Mouse (Mus musculus) common myeloid progenitor, adult 5-6 weeks (primary cell): ENCODE results near the gene Ankrd54. TPM values are rescaled to one million over a fixed set of nuclear protein-coding genes. Genes with fewer than 3 reads are reported as not detected.
"Not testable (repeated sequence)": the region's sequence is repeated elsewhere in the genome, so short reads cannot be mapped to it uniquely, and the experiment has no call there.

Experiments used
- ATAC-seq: replicated peaks from 2 replicates; pipeline ENCODE4 v1.8.0; 2016; ENCODE audit warnings: low read depth, mild to moderate bottlenecking, moderate TSS enrichment, inconsistent platforms; ENCODE audit not compliant: poor library complexity, severe bottlenecking
- total RNA-seq: library from RNA; stranded (forward); fragments of 200-1000, 187-1606 nt; gene quantifications from 2 replicates; pipeline ENCODE4 v1.2.3, GENCODE M21; 2017

Ankrd54 gene
- total RNA-seq, 1 experiment from 2014 or later: 18.3 TPM

GRCm38 (mm10) chr15:79023366-79023765 is 39.3 kb downstream of the Ankrd54 start:
- no peak for ATAC-seq

GRCm38 (mm10) chr15:79022671-79023230 is 39.9 kb downstream of the Ankrd54 start:
- ATAC-seq: no peak

GRCm38 (mm10) chr15:79018886-79019285 is 43.8 kb downstream of the Ankrd54 start:
- no peak for ATAC-seq

- no peak for ATAC-seq
Measured at GRCm38 (mm10) chr15:79018191-79018590, 44.5 kb downstream of the Ankrd54 start.

- no peak for ATAC-seq
Measured at GRCm38 (mm10) chr15:79013382-79013781, 49.3 kb downstream of the Ankrd54 start.

DNA sequence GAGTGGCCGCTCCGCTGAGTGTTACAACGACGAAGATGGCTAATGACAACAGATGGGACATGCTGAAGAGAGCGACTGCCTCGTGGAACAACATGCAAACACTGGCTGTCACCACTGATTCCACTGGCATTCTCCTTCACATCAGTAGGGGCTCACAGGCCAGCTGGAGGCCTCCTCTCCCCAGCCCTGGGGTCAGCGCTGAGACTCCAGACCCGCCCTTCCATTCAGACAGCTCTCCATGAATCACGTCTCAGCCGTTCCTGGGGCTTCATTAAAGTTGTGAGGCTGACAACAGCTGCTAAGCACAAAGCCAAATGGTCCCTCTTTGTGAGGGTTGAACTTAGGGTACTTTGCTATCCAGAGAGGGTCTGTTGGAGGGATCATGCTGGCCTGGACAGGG is 51.1 kb downstream of the Ankrd54 start:
- ATAC-seq: no peak

DNA sequence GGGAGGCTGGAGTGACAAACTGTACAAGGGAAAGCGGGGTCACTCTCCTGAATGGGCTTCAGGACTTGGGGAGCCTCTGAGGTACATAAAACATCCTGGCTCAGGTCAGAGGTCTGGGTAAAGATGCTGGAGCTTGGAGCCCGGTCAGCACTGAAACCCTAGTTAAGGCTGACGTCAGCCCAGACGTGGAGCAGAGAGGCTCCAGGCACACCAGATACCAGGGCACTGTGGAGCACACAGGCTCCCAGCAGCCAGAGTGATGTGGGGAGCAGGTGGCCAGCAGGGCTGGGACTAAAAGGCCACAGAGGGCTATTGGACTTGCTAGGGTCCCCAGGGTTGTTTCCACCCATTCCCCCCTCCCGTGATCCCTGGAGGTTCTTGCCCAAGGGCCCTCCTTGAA is 53.0 kb downstream of the Ankrd54 start:
- ATAC-seq: no peak

GRCm38 (mm10) chr15:79007836-79008235 is 54.9 kb downstream of the Ankrd54 start:
- ATAC-seq: not testable (repeated sequence)

DNA sequence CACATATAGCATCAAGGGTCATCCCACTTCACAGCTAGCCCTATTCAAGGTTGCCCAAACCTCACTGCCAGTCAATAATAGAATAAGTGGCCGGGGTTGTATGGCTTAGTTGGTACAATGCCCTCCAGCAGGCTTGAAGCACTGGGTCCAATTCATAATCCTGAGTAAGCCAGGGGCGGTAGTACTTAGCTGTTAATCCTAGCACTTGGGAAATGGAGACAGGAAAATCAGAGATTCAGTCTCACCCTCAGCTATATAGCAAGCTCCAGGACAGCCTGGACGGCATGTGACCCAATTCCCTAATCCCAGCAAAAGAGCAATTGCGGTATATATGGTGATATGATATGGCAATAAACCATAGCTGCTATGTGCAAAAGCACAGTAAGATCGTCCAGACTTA is 55.6 kb downstream of the Ankrd54 start:
- ATAC-seq: no peak

- ATAC-seq: no peak
Measured at GRCm38 (mm10) chr15:79006638-79007037, 56.1 kb downstream of the Ankrd54 start.

DNA sequence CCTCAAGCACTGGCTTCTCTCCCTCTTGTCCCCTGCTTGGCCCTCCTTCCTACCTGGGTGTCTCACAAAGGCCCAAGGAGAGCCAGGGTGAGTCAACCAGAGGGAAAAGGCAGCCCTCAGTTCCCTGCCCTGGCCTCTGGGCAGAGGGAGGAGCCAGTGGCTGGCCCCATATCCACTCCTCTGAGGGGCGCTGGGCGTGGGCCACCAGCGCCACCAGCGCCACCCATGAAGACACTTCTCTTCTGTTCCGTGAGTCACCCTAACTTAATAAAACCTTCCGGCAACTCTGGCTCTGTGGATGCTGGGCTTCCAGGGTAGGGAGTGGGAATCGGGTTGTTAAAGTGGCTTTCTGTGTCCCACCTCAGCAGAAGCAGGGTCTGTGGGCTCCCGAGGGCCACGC is 57.1 kb downstream of the Ankrd54 start:
- no peak for ATAC-seq

Other genes starting within 250 kb of the Ankrd54 start
- gene Cdc42ep1, start 220.3 kb downstream of the Ankrd54 start, total RNA-seq: not detected in 2 replicates
- not detected in 2 replicates for gene Lgals2, start 207.4 kb downstream of the Ankrd54 start, total RNA-seq
- 9.3 and 19.5 TPM in 2 replicates for gene Gga1, start 185.7 kb downstream of the Ankrd54 start, total RNA-seq
- gene Gm49510, start 163.2 kb downstream of the Ankrd54 start, total RNA-seq: 2.7 TPM in 1 of 2 replicates, not detected in the other
- gene Sh3bp1, start 163.1 kb downstream of the Ankrd54 start, total RNA-seq: 17.4 and 33.3 TPM in 2 replicates
- 4.1 and 9.2 TPM in 2 replicates for gene Pdxp, start 149.0 kb downstream of the Ankrd54 start, total RNA-seq
- gene Lgals1, start 136.2 kb downstream of the Ankrd54 start, total RNA-seq: 322 and 335 TPM in 2 replicates
- 27.8 and 29.7 TPM in 2 replicates for gene Nol12, start 128.0 kb downstream of the Ankrd54 start, total RNA-seq
- 25.0 and 35.6 TPM in 2 replicates for gene Triobp, start 115.2 kb downstream of the Ankrd54 start, total RNA-seq
- 53.4 and 60.7 TPM in 2 replicates for gene H1f0, start 34.4 kb downstream of the Ankrd54 start, total RNA-seq
- 1.4 and 3.5 TPM in 2 replicates for gene Galr3, start 21.0 kb downstream of the Ankrd54 start, total RNA-seq
- gene Eif3l, start 12.3 kb upstream of the Ankrd54 start, total RNA-seq: 227 and 237 TPM in 2 replicates
- 2.3 and 2.5 TPM in 2 replicates for gene Micall1, start 46.0 kb upstream of the Ankrd54 start, total RNA-seq
- 72.3 and 128 TPM in 2 replicates for gene Polr2f, start 78.1 kb upstream of the Ankrd54 start, total RNA-seq
- gene 1700088E04Rik, start 78.4 kb upstream of the Ankrd54 start, total RNA-seq: 0.14 TPM in 1 of 2 replicates, not detected in the other
- gene Sox10, start 102.3 kb upstream of the Ankrd54 start, total RNA-seq: not detected in 2 replicates
- 11.3 and 13.0 TPM in 2 replicates for gene Pick1, start 166.3 kb upstream of the Ankrd54 start, total RNA-seq
- not detected in 2 replicates for gene Gm49486, start 166.5 kb upstream of the Ankrd54 start, total RNA-seq
- gene Slc16a8, start 191.9 kb upstream of the Ankrd54 start, total RNA-seq: not detected in 2 replicates
- not detected in 2 replicates for gene Baiap2l2, start 222.6 kb upstream of the Ankrd54 start, total RNA-seq